Mouse (Mus musculus) hindbrain, embryonic 11.5 days (tissue): ENCODE data around the gene Map3k13. TPM values are rescaled to one million over a fixed set of nuclear protein-coding genes. Genes with fewer than 3 reads are reported as not detected.
"Not testable (repeated sequence)": the region's sequence is repeated elsewhere in the genome, so short reads cannot be mapped to it uniquely, and the experiment has no call there.

Experiments
- ATAC-seq: fragments of 200-750 bp; cut with Nextera tagmentation; 2 replicates; pipeline ENCODE4 v1.8.0; 2017; ENCODE audit warnings: mild to moderate bottlenecking, moderate TSS enrichment, moderate library complexity; ENCODE audit not compliant: low FRiP score
- DNase-seq: peaks from one replicate; pipeline ENCODE4 v3.0.0-alpha.2; 2015; ENCODE audit warnings: low spot score
- H3K27ac ChIP-seq: fragments of 300-500 bp; sonication (generic); 2 replicates; pipeline ENCODE4 v1.5.1; 2014; ENCODE audit warnings: mild to moderate bottlenecking, low read depth, low read length
- H3K27me3 ChIP-seq: fragments of 300-500 bp; sonication (generic); 2 replicates; pipeline ENCODE4 v1.6.1; 2014; ENCODE audit warnings: mild to moderate bottlenecking, low read length, moderate library complexity, mixed read lengths; ENCODE audit not compliant: control insufficient read depth, insufficient read depth
- H3K36me3 ChIP-seq: fragments of 300-500 bp; sonication (generic); 2 replicates; pipeline ENCODE4 v1.6.1; 2014; ENCODE audit warnings: mild to moderate bottlenecking, low read length, moderate library complexity, mixed read lengths; ENCODE audit not compliant: control insufficient read depth, insufficient read depth
- H3K4me1 ChIP-seq: fragments of 300-500 bp; sonication (generic); replicated peaks from 2 replicates; pipeline ENCODE4 v1.6.1; 2014; ENCODE audit warnings: low read length, mixed read lengths; ENCODE audit not compliant: control insufficient read depth, insufficient read depth
- H3K4me2 ChIP-seq: fragments of 300-500 bp; sonication (generic); replicated peaks from 2 replicates; pipeline ENCODE4 v1.6.1; 2014; ENCODE audit warnings: mild to moderate bottlenecking, low read depth, low read length
- H3K4me3 ChIP-seq: fragments of 300-500 bp; sonication (generic); 2 replicates; pipeline ENCODE4 v1.5.1; 2014; ENCODE audit warnings: low read depth, low read length
- H3K9ac ChIP-seq: fragments of 300-500 bp; sonication (generic); 2 replicates; pipeline ENCODE4 v1.6.1; 2014; ENCODE audit warnings: low read depth, low read length
- H3K9me3 ChIP-seq: fragments of 300-500 bp; sonication (generic); 2 replicates; pipeline ENCODE4 v1.6.1; 2016; ENCODE audit warnings: low read length; ENCODE audit not compliant: control insufficient read depth
- WGBS: fragments of 180-500 bp; shearing (Covaris S2); extraction: QIAGEN DNeasy Blood & Tissue Kit; methylation state at CpG from one replicate; pipeline ENCODE4 v1.1.7; 2014; 5-methylcytosine and 5-hydroxymethylcytosine counted together
- polyA plus RNA-seq: library from polyadenylated mRNA; unstranded; fragments of >200 nt; fragmentation: Nextera tagmentation; extraction: Ambion mirVana; gene quantifications from 2 replicates; pipeline ENCODE4 v1.2.1, GENCODE M21; 2014

Gene Map3k13
- polyA plus RNA-seq, 1 experiment from 2014 or later: 7.5 TPM

GRCm38 (mm10) chr16:21793080-21793810, 901 bp upstream of the Map3k13 start:
- H3K27me3 ChIP-seq, H3K9me3 ChIP-seq, H3K27ac ChIP-seq, H3K36me3 ChIP-seq, ATAC-seq, DNase-seq, H3K4me1 ChIP-seq: not testable (repeated sequence)
- WGBS: 53% methylated on average over 2 of the region's 2 CpGs
- Histone ChIP-seq H3K9ac (peak overlapping the region; percentile 66; the same call in 1 of the 2 replicates), H3K4me2 (peak overlapping the region; percentile 66), H3K4me3 (peak overlapping the region; percentile 60)

- no peaks in the 10 kb centered on the region for H3K9me3 ChIP-seq
- H3K36me3 ChIP-seq: no peaks in the 10 kb centered on the region
- H3K9ac ChIP-seq: peak overlapping the region; percentile 66
- H3K4me1 ChIP-seq: no peaks in the 10 kb centered on the region; the same call in 1 of the 2 replicates
- peak overlapping the region; percentile 60 for H3K4me3 ChIP-seq
- H3K4me2 ChIP-seq: peak overlapping the region; percentile 66
- 3% methylated on average over 14 of the region's 14 CpGs for WGBS
- DNase-seq: no peak
- 0 out of 2 replicates have a peak, but pooled peaks have one; percentile 3 for ATAC-seq
- no peaks in the 10 kb centered on the region for H3K27me3 ChIP-seq
- H3K27ac ChIP-seq: peak overlapping the region; percentile 68
These were observed 525 bp downstream of the Map3k13 start for GRCm38 (mm10) chr16:21794697-21795045.

GRCm38 (mm10) chr16:21795071-21795470, 925 bp downstream of the Map3k13 start:
- ATAC-seq (no peak), DNase-seq (no peak)
- Histone ChIP-seq H3K4me2 (peak overlapping the region; percentile 66), H3K4me1 (no peaks in the 10 kb centered on the region; the same call in 1 of the 2 replicates), H3K27ac (no peak overlapping the region), H3K4me3 (peak overlapping the region; percentile 60), H3K27me3 (no peaks in the 10 kb centered on the region), H3K9me3 (no peaks in the 10 kb centered on the region), H3K9ac (no peak overlapping the region; the same call in 1 of the 2 replicates), H3K36me3 (no peaks in the 10 kb centered on the region)
- WGBS: 23% methylated on average over 5 of the region's 5 CpGs

- Histone ChIP-seq H3K4me3 (no peak overlapping the region), H3K27me3 (no peaks in the 10 kb centered on the region), H3K36me3 (no peaks in the 10 kb centered on the region), H3K9me3 (no peaks in the 10 kb centered on the region), H3K27ac (no peak overlapping the region), H3K4me2 (no peak overlapping the region), H3K9ac (no peak overlapping the region), H3K4me1 (no peaks in the 10 kb centered on the region)
- DNase-seq (no peak), ATAC-seq (no peak)
- WGBS: 83% methylated on average over 1 of the region's 1 CpGs
These were observed 10.1 kb downstream of the Map3k13 start for GRCm38 (mm10) chr16:21804258-21804657.

GRCm38 (mm10) chr16:21806892-21807291, 12.7 kb downstream of the Map3k13 start:
- Histone ChIP-seq H3K27me3 (no peaks in the 10 kb centered on the region), H3K27ac (no peak overlapping the region), H3K36me3 (no peaks in the 10 kb centered on the region), H3K4me2 (no peak overlapping the region), H3K4me1 (no peaks in the 10 kb centered on the region), H3K4me3 (no peak overlapping the region), H3K9me3 (no peaks in the 10 kb centered on the region), H3K9ac (no peak overlapping the region)
- WGBS: 89% methylated on average over 1 of the region's 1 CpGs
- ATAC-seq (no peak), DNase-seq (no peak)

GRCm38 (mm10) chr16:21807786-21808185, 13.6 kb downstream of the Map3k13 start:
- H3K9me3 ChIP-seq, H3K4me2 ChIP-seq, H3K36me3 ChIP-seq, H3K27ac ChIP-seq, H3K4me3 ChIP-seq, ATAC-seq, H3K4me1 ChIP-seq, DNase-seq, H3K27me3 ChIP-seq, H3K9ac ChIP-seq: not testable (repeated sequence)
- WGBS: 86% methylated on average over 7 of the region's 7 CpGs

GRCm38 (mm10) chr16:21813164-21813834, 19.2 kb downstream of the Map3k13 start:
- Histone ChIP-seq H3K27me3 (no peaks in the 10 kb centered on the region), H3K27ac (no peak overlapping the region)

GRCm38 (mm10) chr16:21814861-21815668, 20.9 kb downstream of the Map3k13 start:
- Histone ChIP-seq H3K27ac (peak overlapping the region; percentile 24; the same call in 1 of the 2 replicates), H3K4me2 (no peak overlapping the region), H3K4me3 (no peak overlapping the region), H3K9me3 (no peaks in the 10 kb centered on the region), H3K27me3 (no peaks in the 10 kb centered on the region), H3K9ac (no peak overlapping the region), H3K4me1 (no peaks in the 10 kb centered on the region), H3K36me3 (no peaks in the 10 kb centered on the region)
- 68% methylated on average over 11 of the region's 11 CpGs for WGBS
- ATAC-seq (no peak), DNase-seq (peak; percentile 74)

More at GRCm38 (mm10) chr16:21813164-21813834, 19.2 kb downstream of the Map3k13 start:
- no peaks in the 10 kb centered on the region for H3K36me3 ChIP-seq
- no peaks in the 10 kb centered on the region for H3K4me1 ChIP-seq
- 74% methylated on average over 6 of the region's 6 CpGs for WGBS
- DNase-seq: no peak
- H3K4me3 ChIP-seq: no peak overlapping the region
- no peaks in the 10 kb centered on the region for H3K9me3 ChIP-seq
- no peak for ATAC-seq
- H3K4me2 ChIP-seq: no peak overlapping the region
- H3K9ac ChIP-seq: no peak overlapping the region
